Mouse (Mus musculus): ENCODE data around the gene Tmem211.

Gene Tmem211

DNA sequence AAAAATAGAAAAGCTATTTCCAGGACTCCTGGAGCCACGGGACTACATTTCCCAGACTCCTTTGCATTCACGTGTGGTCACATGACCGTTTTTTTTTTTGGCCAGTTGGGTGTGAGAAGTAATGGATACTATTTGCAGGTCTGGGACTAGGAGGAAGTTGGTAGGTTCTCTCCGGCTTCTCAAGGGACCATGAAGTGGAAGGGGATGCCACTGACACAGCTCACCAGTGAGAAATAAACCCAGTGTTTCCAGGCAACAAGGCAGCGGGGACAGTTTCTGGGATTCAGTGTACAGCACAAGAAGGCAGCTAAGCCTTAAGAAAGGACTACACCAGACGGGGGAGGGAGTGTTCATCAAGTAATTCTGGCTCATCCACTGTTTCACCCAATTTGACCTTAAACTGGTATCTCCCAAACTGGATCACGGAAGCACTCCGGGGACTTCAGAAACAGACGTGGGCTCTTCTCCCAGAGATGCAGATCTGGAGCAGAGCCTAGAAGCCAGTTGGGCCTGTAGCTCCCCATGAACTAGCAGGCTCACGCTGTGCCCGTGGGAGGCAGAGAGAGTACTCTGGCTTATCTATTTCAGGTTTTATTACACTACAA, 44.6 kb downstream of the Tmem211 start:
- no peak for DNase-seq (ENCODE audit: low spot score in 2 of 2)

DNA sequence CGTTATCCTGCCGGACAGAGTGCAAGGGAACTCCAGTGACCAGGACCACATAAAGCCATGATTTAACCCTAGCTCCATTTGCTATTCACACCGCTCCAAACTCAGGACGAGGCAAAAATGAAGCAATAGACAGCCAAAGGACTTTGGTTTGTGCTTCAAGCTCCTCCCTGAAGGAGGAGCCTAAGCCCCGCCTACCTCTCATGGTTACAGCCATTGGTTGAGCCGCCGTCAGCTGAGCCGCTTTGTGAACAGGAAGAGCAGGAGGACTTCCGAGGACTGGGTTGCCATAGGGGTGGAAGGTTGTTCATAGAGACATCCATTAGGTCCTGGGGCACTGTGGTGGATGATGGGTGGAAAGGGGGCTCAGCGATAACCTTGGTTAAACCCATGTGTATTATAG, 49.1 kb downstream of the Tmem211 start:
- no peak for DNase-seq (ENCODE audit: low spot score in 2 of 2)

DNA sequence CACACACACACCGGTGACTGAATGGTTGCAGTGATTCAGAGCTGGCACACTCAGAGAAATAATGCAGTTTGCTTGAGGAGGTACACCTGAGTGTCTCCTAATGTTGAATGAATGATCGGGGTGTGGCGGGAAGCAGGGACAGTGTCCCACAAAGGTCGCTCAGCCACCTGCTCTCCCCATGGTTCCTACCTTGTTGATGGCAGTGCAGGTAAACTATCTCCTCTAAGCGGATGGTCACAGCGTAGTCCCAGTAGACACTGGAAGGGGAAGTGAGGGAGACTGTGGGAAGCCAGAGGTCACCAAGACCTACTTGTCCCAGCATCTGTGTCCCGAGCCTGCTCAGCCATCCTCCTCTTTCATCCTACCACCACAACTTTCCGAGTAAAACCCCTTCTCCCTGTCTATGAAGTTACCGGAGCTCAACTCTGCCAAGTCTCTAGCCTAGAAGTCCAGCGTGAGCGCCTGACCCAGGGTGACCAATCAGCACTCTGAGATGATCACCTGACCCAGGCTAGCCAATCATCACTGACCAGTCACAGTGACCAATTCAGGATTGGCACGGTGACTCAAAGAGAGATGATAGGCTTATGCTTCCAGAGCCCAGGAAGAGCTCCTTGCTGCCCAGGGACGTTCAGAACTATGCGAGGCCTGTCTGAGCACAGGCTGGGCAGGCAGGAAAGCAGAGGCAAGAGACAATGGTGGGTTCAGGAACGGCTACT, 53.6 kb downstream of the Tmem211 start:
- DNase-seq (ENCODE audit: low spot score in 2 of 2) = no peak

DNA sequence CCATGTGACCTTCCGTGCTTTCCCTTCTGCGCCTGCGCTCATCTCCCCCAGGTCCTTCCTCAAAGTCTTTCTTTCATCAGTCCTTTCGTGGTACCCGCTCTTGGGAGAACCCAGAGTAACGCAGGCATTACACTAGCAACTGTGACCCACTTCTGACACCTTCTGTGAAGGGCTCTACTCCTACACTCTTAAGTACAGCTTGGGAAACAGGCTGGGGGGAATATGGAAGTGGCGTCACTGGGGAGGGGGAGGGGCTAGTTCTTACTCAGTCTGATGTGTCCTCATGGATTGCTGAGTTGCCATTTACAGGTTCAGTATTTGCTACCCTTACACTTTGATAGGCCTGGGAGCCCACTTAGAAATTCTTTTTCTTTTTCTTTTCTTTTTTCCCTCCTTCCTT, 54.8 kb downstream of the Tmem211 start:
- DNase-seq (ENCODE audit: low spot score in 2 of 2) = no peak

DNA sequence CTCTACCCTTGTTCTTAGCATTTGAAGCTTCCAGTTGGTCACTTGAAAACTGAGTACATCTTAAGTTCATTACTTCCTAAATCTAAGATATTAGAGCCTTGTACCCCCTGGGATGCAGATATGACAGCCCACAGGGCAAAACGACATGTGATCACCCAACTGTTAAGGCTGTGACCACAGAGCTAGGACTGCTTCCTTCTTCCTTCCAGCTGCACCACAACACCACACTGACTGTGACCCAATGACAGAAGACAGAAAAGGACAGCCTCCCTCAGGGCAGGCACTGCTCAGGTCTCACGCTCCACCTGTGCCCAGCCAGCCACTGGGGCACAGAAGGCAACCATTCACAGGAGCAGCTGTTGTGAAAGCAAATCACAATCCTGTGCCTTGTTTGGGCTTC, 57.0 kb downstream of the Tmem211 start:
- DNase-seq (ENCODE audit: low spot score in 2 of 2) = no peak

DNA sequence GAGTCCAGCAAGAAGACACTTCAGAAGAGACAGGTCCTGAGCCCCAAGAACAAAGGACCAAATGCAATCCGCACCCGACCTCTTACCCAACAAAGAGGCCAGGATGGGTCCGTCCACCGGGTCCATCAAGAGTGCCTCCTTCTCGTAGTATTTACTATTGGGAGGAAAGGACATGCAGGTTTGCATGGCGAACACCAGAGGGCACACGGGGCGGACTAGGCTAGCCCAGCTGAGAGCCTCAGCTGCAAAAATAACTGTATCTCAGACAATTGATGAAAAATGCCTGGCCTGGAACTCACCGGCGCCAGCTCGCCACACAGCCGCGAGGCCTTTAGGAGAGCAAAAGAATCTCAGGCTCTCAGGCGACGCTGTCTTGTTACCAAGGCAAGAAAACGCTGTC, 58.8 kb downstream of the Tmem211 start:
- DNase-seq (ENCODE audit: low spot score in 2 of 2) = no peak

DNA sequence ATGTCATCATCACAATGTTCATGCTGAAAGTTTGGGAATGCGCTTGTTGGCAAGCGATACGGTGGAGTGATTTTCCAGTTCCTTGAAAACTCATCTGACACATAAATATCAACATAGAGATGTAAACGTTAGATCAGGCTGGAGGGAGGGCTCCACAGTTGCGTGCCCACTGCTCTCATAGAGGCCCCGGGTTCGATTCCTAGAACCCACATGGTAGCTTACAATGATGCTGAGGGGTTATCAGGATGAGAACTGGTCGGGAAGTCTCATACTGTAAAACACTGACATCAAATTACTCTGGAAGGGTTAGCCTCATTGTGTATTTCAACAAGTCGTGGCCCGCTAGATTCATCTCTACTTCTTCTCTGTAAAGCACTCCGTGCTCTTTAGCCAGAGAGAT, 59.3 kb downstream of the Tmem211 start:
- DNase-seq (ENCODE audit: low spot score in 2 of 2) = no peak

DNA sequence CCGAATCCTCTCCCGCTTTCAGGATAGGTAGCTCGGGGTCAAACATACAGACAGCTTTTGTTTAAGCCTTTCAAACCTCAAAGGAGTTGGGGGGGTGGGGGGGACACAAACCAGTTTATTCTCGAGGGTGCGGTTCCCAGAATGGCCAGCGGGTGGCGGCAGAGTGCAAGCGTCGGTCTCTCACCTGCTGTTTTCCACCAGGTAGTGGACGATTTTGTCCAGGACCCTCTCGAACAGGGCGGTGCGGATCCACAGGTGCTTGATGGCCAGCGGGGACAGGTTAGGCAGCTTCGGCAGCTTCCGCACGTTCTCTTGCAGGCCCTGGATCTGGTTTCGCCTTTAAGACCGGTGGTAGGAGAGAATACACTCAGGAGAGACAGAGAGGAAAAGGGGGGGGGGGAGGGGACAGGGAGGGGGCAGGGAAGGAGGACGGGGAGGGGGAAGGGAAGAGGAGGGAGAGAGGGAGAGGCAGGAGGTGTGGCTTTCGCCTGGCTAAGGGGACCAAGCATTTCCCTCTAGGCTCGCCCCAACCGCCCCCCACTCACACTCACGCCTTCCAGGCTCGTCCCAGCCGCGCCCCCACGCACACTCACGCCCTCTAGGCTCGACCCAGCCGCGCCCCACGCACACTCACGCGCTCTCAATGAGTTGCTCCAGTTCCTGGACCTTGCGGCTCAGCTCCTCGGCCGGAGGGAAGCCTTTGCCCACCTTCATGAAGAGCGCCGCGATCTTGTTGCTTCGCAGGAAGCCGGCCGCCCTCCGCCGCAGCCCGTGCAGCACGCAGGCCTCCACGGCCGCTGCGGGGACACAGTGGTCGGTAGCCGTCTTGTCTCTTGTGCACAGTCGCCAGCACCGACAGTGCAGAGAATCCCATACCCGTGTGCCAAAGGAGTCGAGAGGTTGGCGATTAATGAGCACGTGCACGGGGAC, 60.1 kb downstream of the Tmem211 start:
- no peak for DNase-seq (ENCODE audit: low spot score in 2 of 2)

DNA sequence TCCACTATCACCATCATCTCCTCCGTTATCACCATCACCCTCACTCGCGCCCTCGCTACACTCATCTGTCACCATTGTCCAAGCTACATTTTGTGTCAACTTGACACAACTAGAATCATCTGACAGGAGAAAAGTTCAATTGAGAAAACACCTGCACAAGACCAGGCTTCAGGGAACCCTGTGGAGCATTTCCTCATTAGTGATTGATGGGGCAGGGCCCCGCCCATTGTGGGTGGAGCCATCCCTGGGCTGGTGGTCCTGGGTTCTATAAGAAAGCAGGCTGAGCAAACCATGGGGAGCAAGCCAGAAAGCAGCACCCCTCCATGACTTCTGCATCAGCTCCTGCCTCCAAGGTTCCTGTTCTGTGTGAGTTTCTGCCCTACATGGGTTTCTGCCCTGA, 61.1 kb downstream of the Tmem211 start:
- DNase-seq (ENCODE audit: low spot score in 2 of 2) = no peak

DNA sequence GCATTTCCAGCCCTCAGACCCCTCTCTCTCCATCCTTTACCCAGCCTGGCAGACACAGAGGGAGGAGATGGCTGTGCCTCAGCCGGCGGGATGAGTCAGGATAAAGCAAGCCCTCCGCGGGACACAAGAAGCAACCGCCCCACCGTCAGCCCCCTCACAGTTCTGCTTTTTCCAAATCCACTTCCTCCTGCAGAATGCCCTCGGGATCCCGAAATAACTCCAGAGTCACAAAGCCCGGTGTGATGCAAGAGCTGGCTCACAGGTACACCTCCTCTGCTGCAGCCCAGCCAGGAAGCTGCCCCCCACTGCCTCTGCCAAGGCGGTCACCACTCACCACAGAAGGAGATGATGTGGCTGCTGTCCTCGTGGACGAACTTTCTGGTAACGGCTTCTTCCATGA, 61.8 kb downstream of the Tmem211 start:
- no peak for DNase-seq (ENCODE audit: low spot score in 2 of 2)
